Mouse (Mus musculus): Measurements from ENCODE around the gene Arhgef11. TPM values are rescaled to one million over a fixed set of nuclear protein-coding genes. Genes with fewer than 3 reads are reported as not detected.

Gene Arhgef11
- total RNA-seq, 2 experiments from 2014 or later: 32.7 to 34.9 TPM

Small RNA genes within 50 kb of the gene (microRNA-seq; reads per million reads assigned to microRNA genes)
- not detected for gene Gm24109

Other genes starting within 250 kb of the Arhgef11 start
- gene Fcrl1, start 241.2 kb upstream of the Arhgef11 start, total RNA-seq (2021): 1 to 10 TPM; 1.8 to 1.9 TPM
- not detected for gene Fcrl5, start 181.8 kb upstream of the Arhgef11 start, total RNA-seq (2021)
- 10 to 100 TPM; 27.4 to 28.4 TPM for gene Etv3, start 92.2 kb upstream of the Arhgef11 start, total RNA-seq (2021)
- under 1 TPM; 0.24 to 0.58 TPM for gene Lrrc71, start 131.1 kb downstream of the Arhgef11 start, total RNA-seq (2021)
- gene Ntrk1, start 177.6 kb downstream of the Arhgef11 start, total RNA-seq (2021): 10 to 100 TPM; 11.6 to 23.6 TPM
- 1 to 10 TPM in 1 of 2 experiments, under 1 TPM in 1; 0.99 to 2.7 TPM for gene Insrr, start 179.4 kb downstream of the Arhgef11 start, total RNA-seq (2021)
- 10 to 100 TPM; 29.7 to 30.9 TPM for gene Pear1, start 206.7 kb downstream of the Arhgef11 start, total RNA-seq (2021)
- gene Sh2d2a, start 229.2 kb downstream of the Arhgef11 start, total RNA-seq (2021): 1 to 10 TPM in 1 of 2 experiments, under 1 TPM in 1; 0.61 to 1.1 TPM

Data from adrenal gland, postnatal 10 days (tissue).